Mouse (Mus musculus): ENCODE data around the gene Olfr524. TPM values are rescaled to one million over a fixed set of nuclear protein-coding genes. Genes with fewer than 3 reads are reported as not detected.

Gene Olfr524
- polyA plus RNA-seq, 1 experiment from 2014 or later: not detected

- no peak within 1 kb of the TSS for H3K27ac ChIP-seq (ENCODE audit: low read depth, low read length)
- no peaks in the 10 kb centered on the region for H3K27me3 ChIP-seq (ENCODE audit: control insufficient read depth, insufficient read depth, low read length)
- H3K9ac ChIP-seq (ENCODE audit: low read depth, low read length): no peak within 1 kb of the TSS
- no peak within 1 kb of the TSS for H3K4me2 ChIP-seq (replicated peaks; ENCODE audit: low read depth, low read length)
- no peak within 1 kb of the TSS for H3K4me3 ChIP-seq (ENCODE audit: low read length)
- no peak for ATAC-seq (ENCODE audit: low FRiP score, low TSS enrichment)
- WGBS: 86% methylated on average over 2 of the region's 2 CpGs
- H3K4me1 ChIP-seq (ENCODE audit: control insufficient read depth, insufficient read depth, low read length): no peaks in the 10 kb centered on the region
- no peaks in the 10 kb centered on the region for H3K36me3 ChIP-seq (ENCODE audit: control insufficient read depth, insufficient read depth, low read length)
- H3K9me3 ChIP-seq (ENCODE audit: control insufficient read depth, low read length): no peaks in the 10 kb centered on the region
Measured at GRCm38 (mm10) chr7:140217967-140218366, 12.2 kb upstream of the Olfr524 start, which contains the start of gene Cd163l1. Gene Cd163l1 (plus strand): TSS chr7:140218267.

- Histone ChIP-seq H3K9ac (ENCODE audit: low read depth, low read length) (no peak overlapping the region), H3K4me1 (ENCODE audit: control insufficient read depth, insufficient read depth, low read length) (no peaks in the 10 kb centered on the region), H3K27me3 (ENCODE audit: control insufficient read depth, insufficient read depth, low read length) (no peaks in the 10 kb centered on the region), H3K4me2 (replicated peaks; ENCODE audit: low read depth, low read length) (no peak overlapping the region), H3K4me3 (ENCODE audit: low read length) (no peak overlapping the region), H3K27ac (ENCODE audit: low read depth, low read length) (no peak overlapping the region), H3K36me3 (ENCODE audit: control insufficient read depth, insufficient read depth, low read length) (no peaks in the 10 kb centered on the region), H3K9me3 (ENCODE audit: control insufficient read depth, low read length) (no peaks in the 10 kb centered on the region)
- WGBS: 84% methylated on average over 5 of the region's 5 CpGs
- no peak for ATAC-seq (ENCODE audit: low FRiP score, low TSS enrichment)
Measured at GRCm38 (mm10) chr7:140213841-140214240, 8.1 kb upstream of the Olfr524 start.

GRCm38 (mm10) chr7:140208677-140209076, 2.9 kb upstream of the Olfr524 start:
- Histone ChIP-seq H3K4me3 (ENCODE audit: low read length) (no peak overlapping the region), H3K27ac (ENCODE audit: low read depth, low read length) (no peak overlapping the region), H3K4me2 (replicated peaks; ENCODE audit: low read depth, low read length) (no peak overlapping the region), H3K9me3 (ENCODE audit: control insufficient read depth, low read length) (no peaks in the 10 kb centered on the region), H3K27me3 (ENCODE audit: control insufficient read depth, insufficient read depth, low read length) (no peaks in the 10 kb centered on the region), H3K9ac (ENCODE audit: low read depth, low read length) (no peak overlapping the region), H3K36me3 (ENCODE audit: control insufficient read depth, insufficient read depth, low read length) (no peaks in the 10 kb centered on the region), H3K4me1 (ENCODE audit: control insufficient read depth, insufficient read depth, low read length) (no peaks in the 10 kb centered on the region)
- WGBS: 85% methylated on average over 3 of the region's 3 CpGs
- no peak for ATAC-seq (ENCODE audit: low FRiP score, low TSS enrichment)

GRCm38 (mm10) chr7:140208153-140208552, 2.4 kb upstream of the Olfr524 start:
- 77% methylated on average over 8 of the region's 8 CpGs for WGBS

GRCm38 (mm10) chr7:140206904-140207303, 1.1 kb upstream of the Olfr524 start:
- Histone ChIP-seq H3K9me3 (ENCODE audit: control insufficient read depth, low read length) (no peaks in the 10 kb centered on the region), H3K4me2 (replicated peaks; ENCODE audit: low read depth, low read length) (no peak overlapping the region), H3K36me3 (ENCODE audit: control insufficient read depth, insufficient read depth, low read length) (no peaks in the 10 kb centered on the region), H3K27ac (ENCODE audit: low read depth, low read length) (no peak overlapping the region), H3K4me1 (ENCODE audit: control insufficient read depth, insufficient read depth, low read length) (no peaks in the 10 kb centered on the region), H3K9ac (ENCODE audit: low read depth, low read length) (no peak overlapping the region), H3K4me3 (ENCODE audit: low read length) (no peak overlapping the region), H3K27me3 (ENCODE audit: control insufficient read depth, insufficient read depth, low read length) (no peaks in the 10 kb centered on the region)
- ATAC-seq (ENCODE audit: low FRiP score, low TSS enrichment): no peak
- 83% methylated on average over 3 of the region's 3 CpGs for WGBS

More at GRCm38 (mm10) chr7:140208153-140208552, 2.4 kb upstream of the Olfr524 start:
- no peak for ATAC-seq (ENCODE audit: low FRiP score, low TSS enrichment)
- Histone ChIP-seq H3K27me3 (ENCODE audit: control insufficient read depth, insufficient read depth, low read length) (no peaks in the 10 kb centered on the region), H3K4me3 (ENCODE audit: low read length) (no peak overlapping the region), H3K9ac (ENCODE audit: low read depth, low read length) (no peak overlapping the region), H3K9me3 (ENCODE audit: control insufficient read depth, low read length) (no peaks in the 10 kb centered on the region), H3K4me2 (replicated peaks; ENCODE audit: low read depth, low read length) (no peak overlapping the region), H3K4me1 (ENCODE audit: control insufficient read depth, insufficient read depth, low read length) (no peaks in the 10 kb centered on the region), H3K27ac (ENCODE audit: low read depth, low read length) (no peak overlapping the region), H3K36me3 (ENCODE audit: control insufficient read depth, insufficient read depth, low read length) (no peaks in the 10 kb centered on the region)

- Histone ChIP-seq H3K4me1 (ENCODE audit: control insufficient read depth, insufficient read depth, low read length) (no peaks in the 10 kb centered on the region), H3K9me3 (ENCODE audit: control insufficient read depth, low read length) (no peaks in the 10 kb centered on the region), H3K4me3 (ENCODE audit: low read length) (no peak overlapping the region), H3K27ac (ENCODE audit: low read depth, low read length) (no peak overlapping the region), H3K4me2 (replicated peaks; ENCODE audit: low read depth, low read length) (no peak overlapping the region), H3K27me3 (ENCODE audit: control insufficient read depth, insufficient read depth, low read length) (no peaks in the 10 kb centered on the region), H3K9ac (ENCODE audit: low read depth, low read length) (no peak overlapping the region), H3K36me3 (ENCODE audit: control insufficient read depth, insufficient read depth, low read length) (no peaks in the 10 kb centered on the region)
- no peak for ATAC-seq (ENCODE audit: low FRiP score, low TSS enrichment)
- WGBS: 89% methylated on average over 4 of the region's 4 CpGs
Measured at GRCm38 (mm10) chr7:140201090-140201489, 4.7 kb downstream of the Olfr524 start.

GRCm38 (mm10) chr7:140196002-140196401, 9.8 kb downstream of the Olfr524 start:
- 80% methylated on average over 8 of the region's 8 CpGs for WGBS

GRCm38 (mm10) chr7:140194031-140194430, 11.7 kb downstream of the Olfr524 start:
- 84% methylated on average over 4 of the region's 4 CpGs for WGBS
- no peak overlapping the region for H3K27ac ChIP-seq (ENCODE audit: low read depth, low read length)
- no peaks in the 10 kb centered on the region for H3K36me3 ChIP-seq (ENCODE audit: control insufficient read depth, insufficient read depth, low read length)
- no peaks in the 10 kb centered on the region for H3K27me3 ChIP-seq (ENCODE audit: control insufficient read depth, insufficient read depth, low read length)
- no peak for ATAC-seq (ENCODE audit: low FRiP score, low TSS enrichment)
- no peaks in the 10 kb centered on the region for H3K4me1 ChIP-seq (ENCODE audit: control insufficient read depth, insufficient read depth, low read length)
- H3K4me2 ChIP-seq (replicated peaks; ENCODE audit: low read depth, low read length): no peak overlapping the region
- no peak overlapping the region for H3K4me3 ChIP-seq (ENCODE audit: low read length)
- no peaks in the 10 kb centered on the region for H3K9me3 ChIP-seq (ENCODE audit: control insufficient read depth, low read length)
- no peak overlapping the region for H3K9ac ChIP-seq (ENCODE audit: low read depth, low read length)

More at GRCm38 (mm10) chr7:140196002-140196401, 9.8 kb downstream of the Olfr524 start:
- ATAC-seq (ENCODE audit: low FRiP score, low TSS enrichment): no peak
- Histone ChIP-seq H3K27me3 (ENCODE audit: control insufficient read depth, insufficient read depth, low read length) (no peaks in the 10 kb centered on the region), H3K27ac (ENCODE audit: low read depth, low read length) (no peak overlapping the region), H3K4me2 (replicated peaks; ENCODE audit: low read depth, low read length) (no peak overlapping the region), H3K36me3 (ENCODE audit: control insufficient read depth, insufficient read depth, low read length) (no peaks in the 10 kb centered on the region), H3K4me1 (ENCODE audit: control insufficient read depth, insufficient read depth, low read length) (no peaks in the 10 kb centered on the region), H3K9me3 (ENCODE audit: control insufficient read depth, low read length) (no peaks in the 10 kb centered on the region), H3K4me3 (ENCODE audit: low read length) (no peak overlapping the region), H3K9ac (ENCODE audit: low read depth, low read length) (no peak overlapping the region)

- Histone ChIP-seq H3K36me3 (ENCODE audit: control insufficient read depth, insufficient read depth, low read length) (no peaks in the 10 kb centered on the region), H3K9ac (ENCODE audit: low read depth, low read length) (no peak overlapping the region), H3K4me3 (ENCODE audit: low read length) (no peak overlapping the region), H3K9me3 (ENCODE audit: control insufficient read depth, low read length) (no peaks in the 10 kb centered on the region), H3K4me2 (replicated peaks; ENCODE audit: low read depth, low read length) (no peak overlapping the region), H3K27me3 (ENCODE audit: control insufficient read depth, insufficient read depth, low read length) (no peaks in the 10 kb centered on the region), H3K4me1 (ENCODE audit: control insufficient read depth, insufficient read depth, low read length) (no peaks in the 10 kb centered on the region), H3K27ac (ENCODE audit: low read depth, low read length) (no peak overlapping the region)
- ATAC-seq (ENCODE audit: low FRiP score, low TSS enrichment): no peak
- WGBS: 84% methylated on average over 2 of the region's 2 CpGs
Measured at GRCm38 (mm10) chr7:140192851-140193250, 12.9 kb downstream of the Olfr524 start.
